Mouse (Mus musculus) heart, adult 2 months (tissue): ENCODE data around the gene Mobp.

Experiments used
- CTCF ChIP-seq: fragments of 200-600 bp; IDR thresholded peaks from 2 replicates; pipeline ENCODE4 v1.8.1; 2022; ENCODE audit warnings: antibody characterized with exemption, mild to moderate bottlenecking, moderate library complexity
- EP300 ChIP-seq: fragments of 200-500 bp; IDR thresholded peaks from 2 replicates; pipeline ENCODE4 v1.6.1; 2011; ENCODE audit warnings: low read depth, low read length, control low read depth; ENCODE audit not compliant: insufficient read depth
- POLR2A ChIP-seq: fragments of 200-500 bp; IDR thresholded peaks from 2 replicates; pipeline ENCODE4 v1.6.1; 2011; ENCODE audit warnings: mild to moderate bottlenecking, low read depth, low read length, control low read depth; ENCODE audit not compliant: insufficient read depth

- TF ChIP-seq CTCF: no peak
- no peak for TF ChIP-seq EP300
- TF ChIP-seq POLR2A: no peak
Measured at GRCm38 (mm10) chr9:120212936-120213335, 63.4 kb downstream of the Mobp start.
